33 mouse cellular contexts compared by ENCODE assay signal in the genomic region with DNA sequence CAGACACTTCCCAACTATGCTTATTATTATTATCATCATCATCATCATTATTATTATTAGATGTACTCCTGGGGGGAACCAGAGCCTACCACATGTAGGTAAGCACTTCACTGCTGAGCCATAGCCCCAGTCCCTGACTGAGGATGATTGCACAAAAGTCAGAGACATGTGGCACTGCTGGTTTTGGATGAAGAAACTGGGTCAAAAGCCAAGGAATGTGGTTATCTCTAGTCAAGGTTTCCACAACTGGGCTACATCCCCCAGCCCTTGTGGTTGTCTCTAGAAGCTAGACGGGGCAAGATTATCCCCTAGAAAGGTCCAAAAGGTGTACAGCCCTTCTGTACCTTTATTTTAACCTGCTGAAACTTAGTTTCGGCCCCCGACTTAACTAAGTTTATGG. TPM values are rescaled to one million over a fixed set of nuclear protein-coding genes. Genes with fewer than 3 reads are reported as not detected.
DNase-seq lines count a peak whose midpoint lies in the region; ATAC-seq lines count a peak whose summit lies in the region.
"Had no signal": no experiment of that assay in that cellular context is flagged by ENCODE, and none has a peak within 500 bp of the region (broad histone marks: within the 10 kb centered on the region; RNA-seq: fewer than 3 reads in every experiment).

No protein-coding gene starts in this region.

- no peaks in the 10 kb centered on the region for H3K4me1 ChIP-seq in heart, embryonic 12.5 days (replicated peaks)
- H3K4me1 ChIP-seq in midbrain, embryonic 11.5 days (ENCODE audit: control insufficient read depth, insufficient read depth, low read length), result no peaks in the 10 kb centered on the region
- H3K4me1 ChIP-seq: embryonic facial prominence, embryonic 12.5 days; forebrain, embryonic 12.5 days; kidney, embryonic 15.5 days; limb, embryonic 13.5 days; midbrain, embryonic 10.5 days; neural tube, embryonic 15.5 days had no signal

- H3K4me2 ChIP-seq in heart, embryonic 12.5 days, result no peak overlapping the region
- H3K4me2 ChIP-seq in midbrain, embryonic 11.5 days, result no peak overlapping the region
- H3K4me2 ChIP-seq: embryonic facial prominence, embryonic 12.5 days; forebrain, embryonic 12.5 days; heart, embryonic 13.5 days; kidney, embryonic 15.5 days; limb, embryonic 13.5 days; neural tube, embryonic 15.5 days had no signal

- DNase-seq in heart, adult 11 months, result peak; percentile 36
- peak; percentile 64 for DNase-seq in lung, postnatal 36 days
- no peak for DNase-seq in lung, postnatal 4 days
- peak; percentile 31 for DNase-seq in adrenal gland, postnatal 14 days
- no peak for DNase-seq in kidney, postnatal 10 days
- DNase-seq in midbrain, embryonic 11.5 days (ENCODE audit: low spot score, missing footprints), result no peak
- DNase-seq: cerebellum, adult 9-10 months; heart, postnatal 14 days; kidney, adult 11 months; kidney, postnatal 4 days; liver, embryonic 13.5 days; thymus, adult 18-20 months; thymus, postnatal 4 days had no signal

- no peaks in the 10 kb centered on the region for H3K36me3 ChIP-seq in heart, embryonic 12.5 days
- H3K36me3 ChIP-seq in midbrain, embryonic 11.5 days (ENCODE audit: control insufficient read depth, insufficient read depth, low read length), result no peaks in the 10 kb centered on the region
- H3K36me3 ChIP-seq: embryonic facial prominence, embryonic 12.5 days; forebrain, embryonic 12.5 days; heart, embryonic 13.5 days; kidney, embryonic 15.5 days; limb, embryonic 13.5 days; liver, embryonic 13.5 days; midbrain, embryonic 10.5 days; neural tube, embryonic 15.5 days had no signal

- WGBS in heart, embryonic 12.5 days, result 76% methylated on average over 3 of the region's 3 CpGs
- 90% methylated on average over 3 of the region's 3 CpGs for WGBS in midbrain, embryonic 11.5 days

- H3K27me3 ChIP-seq in heart, embryonic 12.5 days (replicated peaks), result no peaks in the 10 kb centered on the region
- no peaks in the 10 kb centered on the region for H3K27me3 ChIP-seq in midbrain, embryonic 11.5 days (ENCODE audit: control insufficient read depth, insufficient read depth, low read length)
- H3K27me3 ChIP-seq: embryonic facial prominence, embryonic 12.5 days; forebrain, embryonic 12.5 days; heart, embryonic 13.5 days; kidney, embryonic 15.5 days; limb, embryonic 13.5 days; liver, embryonic 13.5 days; neural tube, embryonic 15.5 days had no signal

- H3K27ac ChIP-seq in heart, embryonic 12.5 days (ENCODE audit: poor library complexity, severe bottlenecking), result no peak overlapping the region
- no peak overlapping the region for H3K27ac ChIP-seq in midbrain, embryonic 11.5 days (ENCODE audit: low read depth, low read length)
- H3K27ac ChIP-seq: embryonic facial prominence, embryonic 12.5 days; forebrain, embryonic 12.5 days; heart, embryonic 13.5 days; hindbrain, postnatal 0 days; kidney, embryonic 15.5 days; limb, embryonic 13.5 days; liver, embryonic 13.5 days; midbrain, embryonic 10.5 days; neural tube, embryonic 15.5 days had no signal

- no peak overlapping the region for H3K9ac ChIP-seq in heart, embryonic 12.5 days
- H3K9ac ChIP-seq in midbrain, embryonic 11.5 days (ENCODE audit: low read length), result no peak overlapping the region
- H3K9ac ChIP-seq: embryonic facial prominence, embryonic 12.5 days; forebrain, embryonic 12.5 days; heart, embryonic 13.5 days; kidney, embryonic 15.5 days; limb, embryonic 13.5 days; liver, embryonic 13.5 days; neural tube, embryonic 15.5 days had no signal

- no peak overlapping the region for H3K4me3 ChIP-seq in heart, embryonic 12.5 days
- H3K4me3 ChIP-seq in midbrain, embryonic 11.5 days (ENCODE audit: low read depth, low read length), result no peak overlapping the region
- H3K4me3 ChIP-seq: embryonic facial prominence, embryonic 12.5 days; forebrain, embryonic 12.5 days; heart, embryonic 13.5 days; kidney, embryonic 15.5 days; limb, embryonic 13.5 days; midbrain, embryonic 10.5 days; neural tube, embryonic 15.5 days had no signal

- ATAC-seq in heart, embryonic 12.5 days (ENCODE audit: insufficient number of reproducible peaks, low FRiP score), result no peak
- ATAC-seq in megakaryocyte-erythroid progenitor cell, adult 5-6 weeks (replicated peaks; ENCODE audit: low FRiP score, low TSS enrichment, poor library complexity, severe bottlenecking), result peak; percentile 76
- ATAC-seq in midbrain, embryonic 11.5 days (ENCODE audit: low FRiP score), result no peak
- ATAC-seq: hindbrain, postnatal 0 days had no signal

- no peaks in the 10 kb centered on the region for H3K9me3 ChIP-seq in heart, embryonic 12.5 days (replicated peaks)
- H3K9me3 ChIP-seq in midbrain, embryonic 11.5 days (ENCODE audit: control insufficient read depth, low read length), result no peaks in the 10 kb centered on the region
- H3K9me3 ChIP-seq: embryonic facial prominence, embryonic 12.5 days; forebrain, embryonic 12.5 days; heart, embryonic 13.5 days; kidney, embryonic 15.5 days; limb, embryonic 13.5 days; liver, embryonic 13.5 days; midbrain, embryonic 10.5 days; neural tube, embryonic 15.5 days had no signal

RNA-seq across cellular contexts. Expression of gene Gm20403, which starts 6.5 kb away (rescaled TPM):
- polyA plus RNA-seq in heart, embryonic 12.5 days (2016; fragmentation: Nextera tagmentation; extraction: Ambion mirVana), result not detected in 2 replicates
- not detected in 2 replicates for total RNA-seq in adrenal gland, postnatal 14 days (2021)
- not detected in 2 replicates for total RNA-seq in megakaryocyte-erythroid progenitor cell, adult 5-6 weeks (2014; fragmentation: Nextera tagmentation)
- total RNA-seq in megakaryocyte-erythroid progenitor cell, adult 5-6 weeks (2017), result not detected in 2 replicates
- polyA plus RNA-seq in midbrain, embryonic 11.5 days (2014; fragmentation: Nextera tagmentation; extraction: Ambion mirVana), result not detected in 2 replicates
- total RNA-seq: gastrocnemius, adult 18-20 months; gastrocnemius, postnatal 4 days; heart, postnatal 14 days; hindbrain, postnatal 0 days; left cerebral cortex, adult 18-20 months; left cerebral cortex, postnatal 25 days; midbrain, postnatal 0 days had no signal
- polyA plus RNA-seq: C2C12; embryonic facial prominence, embryonic 12.5 days; forebrain, embryonic 12.5 days; heart, embryonic 13.5 days; hindbrain, embryonic 11.5 days; hindbrain, postnatal 0 days; kidney, embryonic 15.5 days; limb, embryonic 13.5 days; liver, embryonic 13.5 days; lung, embryonic 16.5 days; midbrain, embryonic 10.5 days; midbrain, postnatal 0 days; neural tube, embryonic 15.5 days; small intestine, adult 2 months; stomach, embryonic 16.5 days had no signal

RNA-seq across cellular contexts. Expression of gene Baz1a, which starts 21.3 kb away (rescaled TPM):
- 15.5 and 19.5 TPM in 2 replicates for polyA plus RNA-seq in heart, embryonic 12.5 days (2016; fragmentation: Nextera tagmentation; extraction: Ambion mirVana)
- total RNA-seq in adrenal gland, postnatal 14 days (2021), result 26.6 and 32.4 TPM in 2 replicates
- 105 and 128 TPM in 2 replicates for total RNA-seq in megakaryocyte-erythroid progenitor cell, adult 5-6 weeks (2014; fragmentation: Nextera tagmentation)
- 98.9 and 112 TPM in 2 replicates for total RNA-seq in megakaryocyte-erythroid progenitor cell, adult 5-6 weeks (2017)
- 34.3 and 37.7 TPM in 2 replicates for polyA plus RNA-seq in midbrain, embryonic 11.5 days (2014; fragmentation: Nextera tagmentation; extraction: Ambion mirVana)

Comparison
In these comparisons a context has a peak if more than half of its experiments do, and no peak if none do; other contexts are left out.
1. DNase-seq: peak in heart, adult 11 months (single experiment), lung, postnatal 36 days (single experiment) and adrenal gland, postnatal 14 days (single experiment); none in lung, postnatal 4 days (0 of 2), kidney, postnatal 10 days (single experiment) and midbrain, embryonic 11.5 days (single experiment).